Comparison of ENCODE assay signal across 8 mouse cellular contexts in genomic region chr10:82777886-82778285, GRCm38 (mm10). TPM values are rescaled to one million over a fixed set of nuclear protein-coding genes. Genes with fewer than 3 reads are reported as not detected.
A peak's percentile ranks its signal among the peaks of the same experiment; 100 is the strongest.
DNase-seq lines count a peak whose midpoint lies in the region; ATAC-seq and TF ChIP-seq lines count a peak whose summit lies in the region.

No protein-coding gene starts in this region.

- TF ChIP-seq CTCF in heart, postnatal 0 days (IDR thresholded peaks at IDR 0.05; ENCODE audit: low read depth), result no peak

- intact Hi-C loops in heart, postnatal 36 days (cut with DNase I), result no loop called here

- peaks cover 4% of the 10 kb centered on the region for H3K4me1 ChIP-seq in heart, postnatal 0 days (ENCODE audit: control insufficient read depth, insufficient read depth)
- no peaks in the 10 kb centered on the region for H3K4me1 ChIP-seq in embryonic facial prominence, embryonic 11.5 days (ENCODE audit: control insufficient read depth, insufficient read depth, low read length)
- no peaks in the 10 kb centered on the region for H3K4me1 ChIP-seq in forebrain, embryonic 14.5 days (ENCODE audit: control insufficient read depth, insufficient read depth, low read length)

- no peak overlapping the region for H3K27ac ChIP-seq in heart, postnatal 0 days (ENCODE audit: low read depth)
- H3K27ac ChIP-seq in embryonic facial prominence, embryonic 11.5 days (replicated peaks; ENCODE audit: low read depth, low read length), result no peak overlapping the region
- no peak overlapping the region for H3K27ac ChIP-seq in forebrain, embryonic 14.5 days (ENCODE audit: low read depth, low read length)

- WGBS in heart, postnatal 0 days, result 24% methylated on average over 13 of the region's 13 CpGs
- 26% methylated on average over 13 of the region's 13 CpGs for WGBS in embryonic facial prominence, embryonic 11.5 days
- WGBS in forebrain, embryonic 14.5 days, result 29% methylated on average over 13 of the region's 13 CpGs

- no peak for ATAC-seq in heart, postnatal 0 days (ENCODE audit: insufficient read depth, low read depth)
- ATAC-seq in embryonic facial prominence, embryonic 11.5 days (replicated peaks; ENCODE audit: insufficient number of reproducible peaks, low FRiP score, low TSS enrichment, low read depth), result 0 out of 2 replicates have a peak, but pooled peaks have one; percentile 11
- ATAC-seq in forebrain, embryonic 14.5 days, result no peak

- no peak overlapping the region for H3K9ac ChIP-seq in heart, postnatal 0 days (replicated peaks; ENCODE audit: low read depth, low read length)
- H3K9ac ChIP-seq in embryonic facial prominence, embryonic 11.5 days (replicated peaks; ENCODE audit: low read length), result no peak overlapping the region
- H3K9ac ChIP-seq in forebrain, embryonic 14.5 days (ENCODE audit: low read length), result no peak overlapping the region

- DNase-seq in heart, postnatal 0 days (ENCODE audit: low spot score), result no peak
- DNase-seq in heart, postnatal 36 days, result no peak
- DNase-seq in embryonic facial prominence, embryonic 11.5 days (ENCODE audit: low spot score), result peak; percentile 18
- DNase-seq in kidney, adult 9 months, result peak; percentile 61
- peak; percentile 92 for DNase-seq in skeletal muscle tissue, adult 2 months (ENCODE audit: low read depth, low spot score)
- no peak for DNase-seq in embryo, embryonic 10 days (ENCODE audit: low spot score)
- DNase-seq in forebrain, embryonic 14.5 days (ENCODE audit: low spot score), result no peak
- DNase-seq in layer of hippocampus, adult 9-10 months (ENCODE audit: low spot score), result no peak

- H3K36me3 ChIP-seq in heart, postnatal 0 days (replicated peaks; ENCODE audit: control insufficient read depth, insufficient read depth, low read length), result no peaks in the 10 kb centered on the region
- no peaks in the 10 kb centered on the region for H3K36me3 ChIP-seq in embryonic facial prominence, embryonic 11.5 days (replicated peaks; ENCODE audit: control insufficient read depth, insufficient read depth, low read depth, low read length)
- no peaks in the 10 kb centered on the region for H3K36me3 ChIP-seq in forebrain, embryonic 14.5 days (ENCODE audit: control insufficient read depth, insufficient read depth, low read length)

- peak overlapping the region; percentile 26; the same call in 1 of the 2 replicates for H3K4me2 ChIP-seq in heart, postnatal 0 days (ENCODE audit: low read depth, low read length)
- H3K4me2 ChIP-seq in embryonic facial prominence, embryonic 11.5 days (ENCODE audit: low read depth, low read length), result no peak overlapping the region
- no peak overlapping the region for H3K4me2 ChIP-seq in forebrain, embryonic 14.5 days (ENCODE audit: low read length)

- H3K27me3 ChIP-seq in heart, postnatal 0 days (ENCODE audit: control insufficient read depth, insufficient read depth, low read length), result no peaks in the 10 kb centered on the region
- H3K27me3 ChIP-seq in embryonic facial prominence, embryonic 11.5 days (ENCODE audit: control insufficient read depth, insufficient read depth, low read length), result no peaks in the 10 kb centered on the region
- no peaks in the 10 kb centered on the region for H3K27me3 ChIP-seq in forebrain, embryonic 14.5 days (replicated peaks; ENCODE audit: control insufficient read depth, insufficient read depth, low read length)

- H3K4me3 ChIP-seq in heart, postnatal 0 days (ENCODE audit: low read depth, low read length), result no peak overlapping the region
- no peak overlapping the region for H3K4me3 ChIP-seq in embryonic facial prominence, embryonic 11.5 days (ENCODE audit: low read depth, low read length)
- no peak overlapping the region for H3K4me3 ChIP-seq in forebrain, embryonic 14.5 days (ENCODE audit: low read depth, low read length)

- no peak for TF ChIP-seq EP300 in heart, postnatal 0 days (IDR thresholded peaks at IDR 0.05; ENCODE audit: low read depth)

- H3K9me3 ChIP-seq in heart, postnatal 0 days (replicated peaks; ENCODE audit: control insufficient read depth, low read length), result no peaks in the 10 kb centered on the region
- H3K9me3 ChIP-seq in embryonic facial prominence, embryonic 11.5 days (replicated peaks; ENCODE audit: control insufficient read depth, low read length), result no peaks in the 10 kb centered on the region
- no peaks in the 10 kb centered on the region for H3K9me3 ChIP-seq in forebrain, embryonic 14.5 days (replicated peaks; ENCODE audit: control insufficient read depth, low read length)

RNA-seq across cellular contexts. Expression of gene Nfyb, which starts 13.9 kb away (rescaled TPM):
- total RNA-seq in heart, postnatal 0 days (2014; rRNA removed; ENCODE audit: low replicate concordance), result 12.0 and 18.0 TPM in 2 replicates
- polyA plus RNA-seq in heart, postnatal 0 days (2015; fragmentation: Nextera tagmentation; extraction: Ambion mirVana), result 14.4 and 15.4 TPM in 2 replicates
- total RNA-seq in heart, postnatal 36 days (2021), result 10 to 100 TPM; 13.3 to 15.5 TPM
- 71.8 and 104 TPM in 2 replicates for polyA plus RNA-seq in embryonic facial prominence, embryonic 11.5 days (2014; fragmentation: Nextera tagmentation; extraction: Ambion mirVana)
- polyA plus RNA-seq in forebrain, embryonic 14.5 days (2014; fragmentation: Nextera tagmentation; extraction: Ambion mirVana), result 69.1 and 70.7 TPM in 2 replicates

RNA-seq across cellular contexts. Expression of gene Txnrd1, which starts 55.9 kb away (rescaled TPM):
- 35.0 and 53.5 TPM in 2 replicates for total RNA-seq in heart, postnatal 0 days (2014; rRNA removed; ENCODE audit: low replicate concordance)
- polyA plus RNA-seq in heart, postnatal 0 days (2015; fragmentation: Nextera tagmentation; extraction: Ambion mirVana), result 28.0 and 30.4 TPM in 2 replicates
- total RNA-seq in heart, postnatal 36 days (2021), result 10 to 100 TPM; 49.3 to 63.5 TPM
- polyA plus RNA-seq in embryonic facial prominence, embryonic 11.5 days (2014; fragmentation: Nextera tagmentation; extraction: Ambion mirVana), result 180 and 185 TPM in 2 replicates
- 157 and 169 TPM in 2 replicates for polyA plus RNA-seq in forebrain, embryonic 14.5 days (2014; fragmentation: Nextera tagmentation; extraction: Ambion mirVana)

Comparison
In these comparisons a context has a peak if more than half of its experiments do, and no peak if none do; other contexts are left out.
1. DNase-seq: peak in embryonic facial prominence, embryonic 11.5 days (single experiment), kidney, adult 9 months (single experiment) and skeletal muscle tissue, adult 2 months (single experiment); none in heart, postnatal 0 days (single experiment), heart, postnatal 36 days (0 of 2), embryo, embryonic 10 days (single experiment), forebrain, embryonic 14.5 days (single experiment) and layer of hippocampus, adult 9-10 months (single experiment).